Mouse (Mus musculus) left cerebral cortex, adult 9 months (tissue): ENCODE results near the gene Klhl20.

Experiments used
- DNase-seq, 2 experiments: peaks; one replicate each; pipeline ENCODE4 v3.0.0; 2022; ENCODE audit warnings: low spot score in 2 of 2

Gene Klhl20

GRCm38 (mm10) chr1:161071272-161071620 is 60.1 kb downstream of the Klhl20 start:
- DNase-seq = no peak

- peak; percentile 93 to 98 for DNase-seq
Measured at GRCm38 (mm10) chr1:161070352-161071271, 60.7 kb downstream of the Klhl20 start, which contains the start of the genes Dars2 and Cenpl. Dars2 (minus strand) TSS chr1:161070658. Cenpl (plus strand) TSS chr1:161070713.

- DNase-seq = no peak
Measured at GRCm38 (mm10) chr1:161063351-161063750, 68.0 kb downstream of the Klhl20 start.

- DNase-seq = no peak
Measured at GRCm38 (mm10) chr1:161057164-161057563, 74.1 kb downstream of the Klhl20 start.

- no peak for DNase-seq
Measured at GRCm38 (mm10) chr1:161046972-161047371, 84.3 kb downstream of the Klhl20 start.

GRCm38 (mm10) chr1:161041261-161042020 is 89.9 kb downstream of the Klhl20 start:
- DNase-seq = no peak

- no peak for DNase-seq
Measured at GRCm38 (mm10) chr1:161040855-161041254, 90.5 kb downstream of the Klhl20 start.

- DNase-seq = no peak
Measured at GRCm38 (mm10) chr1:161040426-161040770, 90.9 kb downstream of the Klhl20 start.

- DNase-seq = no peak
Measured at GRCm38 (mm10) chr1:161039741-161040425, 91.4 kb downstream of the Klhl20 start.

- DNase-seq = no peak
Measured at GRCm38 (mm10) chr1:161038968-161039721, 92.2 kb downstream of the Klhl20 start.
